Mouse (Mus musculus) G1E (cell line): ENCODE results near the gene Emc10. TPM values are rescaled to one million over a fixed set of nuclear protein-coding genes. Genes with fewer than 3 reads are reported as not detected.

ENCODE experiments used
- ATAC-seq: 2 replicates; pipeline ENCODE4 v1.8.0; 2016; ENCODE audit warnings: mild to moderate bottlenecking; ENCODE audit not compliant: insufficient number of reproducible peaks, poor library complexity, low FRiP score, severe bottlenecking; ENCODE audit errors: extremely low read depth
- DNase-seq: peaks from one replicate; pipeline ENCODE4 v3.0.0; 2012; ENCODE audit warnings: low spot score
- H3K27me3 ChIP-seq: 2 replicates; pipeline ENCODE4 v1.6.1; 2012; ENCODE audit warnings: mild to moderate bottlenecking, low read length, inconsistent platforms; ENCODE audit not compliant: insufficient read depth
- H3K36me3 ChIP-seq: replicated peaks from 2 replicates; pipeline ENCODE3; 2012; ENCODE audit warnings: mild to moderate bottlenecking, inconsistent platforms
- H3K4me1 ChIP-seq: 2 replicates; pipeline ENCODE4 v1.6.1; 2012; ENCODE audit warnings: low read depth, low read length, inconsistent platforms, mixed read lengths; ENCODE audit not compliant: insufficient read depth
- H3K4me3 ChIP-seq: 2 replicates; pipeline ENCODE4 v1.5.1; 2012; ENCODE audit warnings: low read depth, mild to moderate bottlenecking, inconsistent platforms, low read length, moderate library complexity, mixed read lengths
- H3K9me3 ChIP-seq: replicated peaks from 2 replicates; pipeline ENCODE4 v1.6.1; 2012; ENCODE audit warnings: inconsistent platforms
- CTCF ChIP-seq: IDR thresholded peaks from 2 replicates; pipeline ENCODE4 v1.5.1; 2012; ENCODE audit warnings: low read depth, low read length, inconsistent platforms, mixed read lengths
- GATA1 ChIP-seq: IDR thresholded peaks from 2 replicates; pipeline ENCODE4 v1.6.1; 2012; ENCODE audit warnings: borderline replicate concordance, low read length, inconsistent platforms, mixed read lengths
- GATA2 ChIP-seq: IDR thresholded peaks from 2 replicates; pipeline ENCODE4 v1.6.1; 2012; ENCODE audit warnings: low read depth, low read length, inconsistent platforms, borderline replicate concordance
- POLR2AphosphoS5 ChIP-seq: IDR thresholded peaks from 2 replicates; pipeline ENCODE4 v1.6.1; 2012; ENCODE audit warnings: low read depth, low read length, inconsistent platforms; ENCODE audit not compliant: insufficient replicate concordance
- TAL1 ChIP-seq: conservative IDR thresholded peaks from 2 replicates; pipeline ENCODE4 v1.6.1; 2012; ENCODE audit warnings: low read depth, low read length, inconsistent platforms, mixed read lengths
- polyA plus RNA-seq: library from polyadenylated mRNA; stranded (reverse); fragments of >175 nt; gene quantifications from 2 replicates; pipeline ENCODE4 v1.2.3, GENCODE M21; 2012
- total RNA-seq, 2 experiments: library from RNA; stranded (forward) in 1 of 2; stranded (reverse) in 1 of 2; fragments of 200-1000 nt in 1 of 2; fragments of >200 nt in 1 of 2; fragmentation: Nextera tagmentation in 1 of 2; gene quantifications; 2 replicates each; pipeline ENCODE4 v1.2.3; 2014 to 2017

Emc10 gene
- total and polyA plus RNA-seq, 3 experiments, result 19.0 to 147 (median 33.3) TPM

- Histone ChIP-seq H3K9me3 (no peaks in the 10 kb centered on the region), H3K4me3 (peak overlapping the region; percentile 85; the same call in 1 of the 2 replicates), H3K36me3 (peaks cover 60% of the 10 kb centered on the region), H3K4me1 (peaks cover 37% of the 10 kb centered on the region), H3K27me3 (no peaks in the 10 kb centered on the region)
- ATAC-seq (no peak), DNase-seq (no peak)
- TF ChIP-seq CTCF, result no peak
- TF ChIP-seq POLR2AphosphoS5, result no peak
- no peak for TF ChIP-seq GATA1
- no peak for TF ChIP-seq TAL1
- TF ChIP-seq GATA2, result no peak
These were observed 1.6 kb downstream of the Emc10 start for GRCm38 (mm10) chr7:44494681-44495080.

GRCm38 (mm10) chr7:44492166-44492826, 4.0 kb downstream of the Emc10 start:
- H3K4me1 ChIP-seq, result peaks cover 31% of the 10 kb centered on the region
- no peak for ATAC-seq
- DNase-seq, result no peak
- H3K36me3 ChIP-seq, result peaks cover 76% of the 10 kb centered on the region
- TF ChIP-seq CTCF (no peak), TAL1 (no peak), GATA2 (no peak), POLR2AphosphoS5 (no peak), GATA1 (no peak)
- H3K4me3 ChIP-seq, result no peak overlapping the region
- no peaks in the 10 kb centered on the region for H3K27me3 ChIP-seq
- no peaks in the 10 kb centered on the region for H3K9me3 ChIP-seq

- H3K27me3 ChIP-seq, result no peaks in the 10 kb centered on the region; the same call in 1 of the 2 replicates
- peaks cover 85% of the 10 kb centered on the region for H3K36me3 ChIP-seq
- no peak overlapping the region for H3K4me3 ChIP-seq
- ATAC-seq (no peak), DNase-seq (no peak)
- TF ChIP-seq CTCF, result no peak
- peaks cover 23% of the 10 kb centered on the region for H3K4me1 ChIP-seq
- no peaks in the 10 kb centered on the region for H3K9me3 ChIP-seq
These were observed 4.9 kb downstream of the Emc10 start for GRCm38 (mm10) chr7:44491391-44491790.

GRCm38 (mm10) chr7:44490281-44490680, 6.0 kb downstream of the Emc10 start:
- H3K36me3 ChIP-seq, result peaks cover 88% of the 10 kb centered on the region
- no peaks in the 10 kb centered on the region; the same call in 1 of the 2 replicates for H3K27me3 ChIP-seq
- ATAC-seq (no peak), DNase-seq (no peak)
- no peaks in the 10 kb centered on the region for H3K9me3 ChIP-seq
- H3K4me3 ChIP-seq, result no peak overlapping the region
- TF ChIP-seq CTCF (no peak), TAL1 (no peak), POLR2AphosphoS5 (no peak), GATA2 (no peak), GATA1 (no peak)
- peaks cover 18% of the 10 kb centered on the region for H3K4me1 ChIP-seq

- Histone ChIP-seq H3K4me3 (no peak overlapping the region), H3K9me3 (no peaks in the 10 kb centered on the region), H3K4me1 (peaks cover 20% of the 10 kb centered on the region), H3K27me3 (no peaks in the 10 kb centered on the region; the same call in 1 of the 2 replicates), H3K36me3 (peaks cover 82% of the 10 kb centered on the region)
- TF ChIP-seq GATA2 (no peak), CTCF (no peak), POLR2AphosphoS5 (no peak), GATA1 (no peak), TAL1 (no peak)
- ATAC-seq, result no peak
- DNase-seq, result no peak
These were observed 7.8 kb downstream of the Emc10 start for GRCm38 (mm10) chr7:44488545-44488944.

GRCm38 (mm10) chr7:44487936-44488335, 8.4 kb downstream of the Emc10 start:
- TF ChIP-seq GATA1 (no peak), CTCF (no peak), POLR2AphosphoS5 (no peak), GATA2 (no peak)
- no peak for DNase-seq
- Histone ChIP-seq H3K4me3 (no peak overlapping the region), H3K27me3 (no peaks in the 10 kb centered on the region; the same call in 1 of the 2 replicates), H3K36me3 (peaks cover 76% of the 10 kb centered on the region), H3K4me1 (peaks cover 25% of the 10 kb centered on the region), H3K9me3 (no peaks in the 10 kb centered on the region)
- no peak for ATAC-seq
